Mouse (Mus musculus): Measurements from ENCODE around the gene Itga4.

The Itga4 gene

DNA sequence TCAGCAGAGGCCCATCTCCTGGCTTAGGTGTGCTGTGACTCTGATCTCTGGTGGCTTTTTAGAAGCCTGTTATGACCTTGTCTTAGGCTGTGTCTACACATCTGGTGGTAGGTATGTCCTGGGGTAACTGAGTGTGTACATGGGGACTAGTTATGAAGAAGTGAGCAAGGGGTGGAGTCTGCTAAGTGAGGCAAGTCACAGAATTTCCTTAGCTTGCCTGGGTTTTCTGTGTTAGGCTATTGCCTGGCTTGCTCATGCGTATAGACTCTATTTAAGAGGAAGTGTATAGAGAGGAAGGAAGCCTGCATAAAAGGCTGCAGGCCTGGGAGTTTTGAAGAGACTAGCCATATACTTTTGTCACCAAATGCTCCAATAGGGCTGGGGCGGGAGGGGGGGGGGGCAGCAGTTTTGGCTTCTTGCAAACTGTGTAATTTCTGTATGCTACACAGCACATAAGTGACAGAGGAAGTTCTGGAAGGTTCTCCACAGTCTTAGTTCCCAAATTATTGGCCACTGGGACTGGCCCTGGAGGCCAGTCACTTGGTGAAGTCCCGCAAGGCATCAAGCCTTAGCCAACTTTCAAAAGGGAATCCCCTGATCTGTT lies 536 bp upstream of the Itga4 start:
- Histone ChIP-seq H3K36me3 (ENCODE audit: control insufficient read depth, insufficient read depth, low read length, poor library complexity, severe bottlenecking) (peaks cover 2% of the 10 kb centered on the region; the same call in 1 of the 2 replicates), H3K27me3 (ENCODE audit: control insufficient read depth, insufficient read depth, low read length, poor library complexity, severe bottlenecking) (no peaks in the 10 kb centered on the region)
- DNase-seq (ENCODE audit: low read depth, low spot score): peak; percentile 93

- H3K27me3 ChIP-seq (ENCODE audit: control insufficient read depth, insufficient read depth, low read length, poor library complexity, severe bottlenecking): no peaks in the 10 kb centered on the region
- peaks cover 2% of the 10 kb centered on the region; the same call in 1 of the 2 replicates for H3K36me3 ChIP-seq (ENCODE audit: control insufficient read depth, insufficient read depth, low read length, poor library complexity, severe bottlenecking)
- DNase-seq (ENCODE audit: low read depth, low spot score): no peak
These were observed 744 bp downstream of the Itga4 start for GRCm38 (mm10) chr2:79256001-79256339.

- H3K27me3 ChIP-seq (ENCODE audit: control insufficient read depth, insufficient read depth, low read length, poor library complexity, severe bottlenecking): no peaks in the 10 kb centered on the region
- H3K36me3 ChIP-seq (ENCODE audit: control insufficient read depth, insufficient read depth, low read length, poor library complexity, severe bottlenecking): peaks cover 2% of the 10 kb centered on the region; the same call in 1 of the 2 replicates
- DNase-seq (ENCODE audit: low read depth, low spot score): peak; percentile 27
These were observed 1.1 kb downstream of the Itga4 start for GRCm38 (mm10) chr2:79256376-79256775.

- peaks cover 2% of the 10 kb centered on the region; the same call in 1 of the 2 replicates for H3K36me3 ChIP-seq (ENCODE audit: control insufficient read depth, insufficient read depth, low read length, poor library complexity, severe bottlenecking)
- peak; percentile 74 for DNase-seq (ENCODE audit: low read depth, low spot score)
- H3K27me3 ChIP-seq (ENCODE audit: control insufficient read depth, insufficient read depth, low read length, poor library complexity, severe bottlenecking): no peaks in the 10 kb centered on the region
These were observed 1.7 kb downstream of the Itga4 start for GRCm38 (mm10) chr2:79256880-79257279.

DNA sequence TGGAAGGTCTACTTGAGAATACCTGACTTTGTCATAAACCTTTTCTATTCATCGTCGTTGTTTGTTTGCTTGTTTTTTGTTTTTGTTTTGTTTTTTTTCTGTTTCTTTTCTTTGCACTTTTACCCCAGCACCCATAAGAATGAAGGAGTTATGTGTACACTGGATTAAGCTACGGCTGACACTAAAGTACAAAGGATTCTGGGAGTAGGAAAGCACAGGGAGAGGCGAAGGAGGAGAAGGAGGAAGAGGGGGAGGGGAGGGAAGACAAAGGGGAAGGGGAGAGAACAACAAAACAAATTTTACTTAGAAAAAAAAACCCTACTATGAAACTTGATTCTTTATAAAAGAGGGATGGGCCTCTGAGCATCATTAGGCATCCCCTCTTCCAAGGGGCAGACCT lies 2.2 kb downstream of the Itga4 start:
- DNase-seq (ENCODE audit: low read depth, low spot score): no peak
- Histone ChIP-seq H3K36me3 (ENCODE audit: control insufficient read depth, insufficient read depth, low read length, poor library complexity, severe bottlenecking) (peaks cover 2% of the 10 kb centered on the region; the same call in 1 of the 2 replicates), H3K27me3 (ENCODE audit: control insufficient read depth, insufficient read depth, low read length, poor library complexity, severe bottlenecking) (no peaks in the 10 kb centered on the region)

DNA sequence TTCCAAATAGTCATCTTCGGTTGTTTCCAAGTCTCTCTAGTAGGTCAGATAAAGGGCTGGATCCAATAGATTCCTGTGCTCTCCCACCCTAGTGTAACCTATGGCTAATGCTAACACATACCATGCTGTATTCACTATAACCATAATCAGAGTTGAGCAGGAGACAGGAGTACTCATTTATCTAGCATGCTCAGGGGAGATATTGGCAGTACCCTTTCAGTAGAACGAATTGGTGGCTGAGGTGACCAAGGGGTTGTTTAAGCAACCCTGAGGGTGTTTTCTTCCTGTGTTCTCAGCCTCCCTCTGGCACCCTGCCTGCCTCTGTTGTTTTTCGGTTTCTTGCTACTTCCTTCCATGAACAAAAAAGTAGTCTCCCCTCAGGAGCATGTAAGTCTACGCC lies 4.1 kb downstream of the Itga4 start:
- Histone ChIP-seq H3K27me3 (ENCODE audit: control insufficient read depth, insufficient read depth, low read length, poor library complexity, severe bottlenecking) (no peaks in the 10 kb centered on the region), H3K36me3 (ENCODE audit: control insufficient read depth, insufficient read depth, low read length, poor library complexity, severe bottlenecking) (peaks cover 2% of the 10 kb centered on the region; the same call in 1 of the 2 replicates)
- DNase-seq (ENCODE audit: low read depth, low spot score): peak; percentile 29

DNA sequence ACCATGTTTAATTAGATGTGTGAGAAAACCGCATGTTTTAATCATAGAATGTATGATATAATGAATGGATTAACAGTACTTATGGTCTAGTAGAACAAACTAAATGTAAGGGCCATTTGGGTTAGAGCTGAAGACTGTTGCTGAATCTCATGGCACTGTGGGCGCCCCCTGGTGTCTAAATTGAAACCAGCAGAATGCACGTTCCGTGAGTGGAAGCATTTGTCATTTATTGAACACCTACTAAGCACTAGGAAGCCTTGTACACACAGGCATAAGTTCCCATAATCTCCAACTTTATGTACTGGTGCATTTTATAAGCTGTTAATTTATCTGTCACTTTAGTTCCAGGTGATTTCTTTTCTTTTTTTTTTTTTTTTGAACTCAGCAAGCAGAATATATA lies 10.4 kb downstream of the Itga4 start:
- peak; percentile 89 for DNase-seq (ENCODE audit: low read depth, low spot score)
- Histone ChIP-seq H3K36me3 (ENCODE audit: control insufficient read depth, insufficient read depth, low read length, poor library complexity, severe bottlenecking) (peaks cover 5% of the 10 kb centered on the region), H3K27me3 (ENCODE audit: control insufficient read depth, insufficient read depth, low read length, poor library complexity, severe bottlenecking) (no peaks in the 10 kb centered on the region)

DNA sequence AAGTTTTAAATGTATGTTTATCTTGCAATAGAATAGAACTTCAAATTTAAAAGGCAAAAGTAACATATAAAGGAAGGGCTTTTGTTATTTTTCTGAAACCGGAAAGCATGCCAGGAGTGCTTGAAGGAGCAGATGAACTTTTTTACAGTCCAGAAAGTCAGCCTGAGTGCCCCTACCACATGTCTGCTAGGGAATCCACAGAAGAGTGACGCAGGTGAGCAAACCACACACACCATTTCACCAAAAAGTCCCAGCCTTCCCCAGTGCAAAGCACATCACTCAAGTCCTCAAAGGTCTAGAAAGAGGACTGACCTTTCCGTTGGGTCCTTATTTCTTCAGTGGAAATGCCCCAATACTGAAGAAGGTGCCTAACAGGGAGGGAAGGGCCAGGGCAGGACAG lies 11.3 kb downstream of the Itga4 start:
- H3K36me3 ChIP-seq (ENCODE audit: control insufficient read depth, insufficient read depth, low read length, poor library complexity, severe bottlenecking): peaks cover 7% of the 10 kb centered on the region
- no peaks in the 10 kb centered on the region for H3K27me3 ChIP-seq (ENCODE audit: control insufficient read depth, insufficient read depth, low read length, poor library complexity, severe bottlenecking)
- no peak for DNase-seq (ENCODE audit: low read depth, low spot score)

DNA sequence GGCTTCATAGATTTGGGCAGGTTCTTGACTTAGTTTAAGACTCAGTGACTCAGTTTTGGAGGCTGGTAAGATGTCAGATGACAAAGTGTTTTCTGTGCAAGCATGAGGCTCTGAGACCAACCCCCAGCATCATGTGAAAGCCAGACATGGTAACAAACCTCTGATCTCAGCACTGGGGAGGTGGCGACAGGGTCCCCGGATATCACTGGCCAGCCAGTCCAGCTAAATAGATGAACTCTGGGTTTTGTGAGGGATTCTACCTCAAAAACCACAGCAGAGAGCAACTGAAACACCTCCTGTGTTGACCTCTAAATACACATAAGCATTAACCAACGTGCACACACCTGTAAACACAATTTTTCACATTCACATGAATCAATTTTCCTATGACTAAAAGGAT lies 12.0 kb downstream of the Itga4 start:
- H3K27me3 ChIP-seq (ENCODE audit: control insufficient read depth, insufficient read depth, low read length, poor library complexity, severe bottlenecking): no peaks in the 10 kb centered on the region
- H3K36me3 ChIP-seq (ENCODE audit: control insufficient read depth, insufficient read depth, low read length, poor library complexity, severe bottlenecking): peaks cover 7% of the 10 kb centered on the region
- no peak for DNase-seq (ENCODE audit: low read depth, low spot score)

- H3K36me3 ChIP-seq (ENCODE audit: control insufficient read depth, insufficient read depth, low read length, poor library complexity, severe bottlenecking): peaks cover 7% of the 10 kb centered on the region
- DNase-seq (ENCODE audit: low read depth, low spot score): no peak
- H3K27me3 ChIP-seq (ENCODE audit: control insufficient read depth, insufficient read depth, low read length, poor library complexity, severe bottlenecking): no peaks in the 10 kb centered on the region
These were observed 13.6 kb downstream of the Itga4 start for GRCm38 (mm10) chr2:79268863-79269262.

DNA sequence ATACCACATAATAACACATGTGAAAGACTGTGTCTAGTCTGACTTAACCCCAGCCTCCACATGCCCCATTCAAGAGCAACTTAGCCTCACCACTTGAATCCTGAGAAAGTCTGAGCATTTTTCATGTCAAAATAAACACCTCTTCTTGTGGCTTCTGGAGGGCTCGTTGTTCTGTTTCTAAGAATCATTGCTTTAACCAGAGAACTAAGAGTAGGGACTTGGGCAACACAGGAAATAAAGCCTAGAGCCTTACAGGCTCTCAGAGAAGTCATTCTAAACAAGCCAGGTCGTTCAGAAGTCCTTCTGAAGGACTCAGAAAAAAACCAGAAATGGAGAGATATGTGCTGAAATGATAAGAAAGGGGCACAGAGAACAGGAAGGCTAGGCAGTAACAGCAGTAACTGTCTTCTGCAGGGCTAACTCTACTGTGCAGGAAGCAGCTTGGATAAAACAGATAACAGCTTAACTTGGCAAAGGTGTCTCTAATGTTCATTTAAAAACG lies 14.9 kb downstream of the Itga4 start:
- DNase-seq (ENCODE audit: low read depth, low spot score): no peak
- Histone ChIP-seq H3K36me3 (ENCODE audit: control insufficient read depth, insufficient read depth, low read length, poor library complexity, severe bottlenecking) (peaks cover 7% of the 10 kb centered on the region), H3K27me3 (ENCODE audit: control insufficient read depth, insufficient read depth, low read length, poor library complexity, severe bottlenecking) (no peaks in the 10 kb centered on the region)

DNA sequence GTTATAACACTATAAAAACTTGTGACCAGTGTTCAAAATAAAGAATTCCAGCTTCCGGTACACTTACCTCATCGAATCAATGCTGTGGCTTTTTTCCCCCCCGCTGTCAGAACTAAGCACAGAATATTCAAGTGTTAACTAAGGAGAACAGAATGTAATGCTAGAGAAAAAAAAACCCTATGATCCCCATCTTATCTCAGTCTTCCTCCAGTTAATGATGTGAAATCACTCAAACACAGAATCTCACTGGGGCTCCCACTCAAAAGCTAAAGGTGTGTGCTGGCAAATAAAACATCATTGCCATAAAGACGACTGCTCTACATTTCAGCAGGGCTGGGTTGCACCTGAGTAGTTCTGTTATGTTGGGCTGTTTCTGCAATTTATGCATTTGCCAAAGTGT lies 16.6 kb downstream of the Itga4 start:
- Histone ChIP-seq H3K27me3 (ENCODE audit: control insufficient read depth, insufficient read depth, low read length, poor library complexity, severe bottlenecking) (no peaks in the 10 kb centered on the region), H3K36me3 (ENCODE audit: control insufficient read depth, insufficient read depth, low read length, poor library complexity, severe bottlenecking) (peaks cover 11% of the 10 kb centered on the region)
- no peak for DNase-seq (ENCODE audit: low read depth, low spot score)

DNA sequence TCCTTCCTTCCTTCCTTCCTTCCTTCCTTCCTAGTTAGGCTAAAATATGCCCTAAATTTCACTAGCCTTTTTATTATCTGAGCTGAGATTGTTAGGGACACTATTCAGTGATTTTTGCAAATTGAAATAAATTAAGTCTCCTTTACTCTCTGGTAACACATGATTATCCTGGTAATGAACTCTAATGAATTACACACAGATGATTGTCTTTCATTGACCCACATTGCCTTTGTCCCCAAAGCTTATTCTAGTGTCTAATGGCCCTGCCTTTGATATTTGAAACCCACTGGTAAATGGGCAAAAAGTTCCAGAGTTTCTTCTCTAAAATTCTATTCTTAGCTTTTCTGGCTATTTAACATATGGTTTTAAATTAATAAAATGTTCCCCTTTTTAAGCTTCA lies 23.4 kb downstream of the Itga4 start:
- no peak for DNase-seq (ENCODE audit: low read depth, low spot score)
- peaks cover 15% of the 10 kb centered on the region; the same call in 1 of the 2 replicates for H3K36me3 ChIP-seq (ENCODE audit: control insufficient read depth, insufficient read depth, low read length, poor library complexity, severe bottlenecking)
- no peaks in the 10 kb centered on the region for H3K27me3 ChIP-seq (ENCODE audit: control insufficient read depth, insufficient read depth, low read length, poor library complexity, severe bottlenecking)

DNA sequence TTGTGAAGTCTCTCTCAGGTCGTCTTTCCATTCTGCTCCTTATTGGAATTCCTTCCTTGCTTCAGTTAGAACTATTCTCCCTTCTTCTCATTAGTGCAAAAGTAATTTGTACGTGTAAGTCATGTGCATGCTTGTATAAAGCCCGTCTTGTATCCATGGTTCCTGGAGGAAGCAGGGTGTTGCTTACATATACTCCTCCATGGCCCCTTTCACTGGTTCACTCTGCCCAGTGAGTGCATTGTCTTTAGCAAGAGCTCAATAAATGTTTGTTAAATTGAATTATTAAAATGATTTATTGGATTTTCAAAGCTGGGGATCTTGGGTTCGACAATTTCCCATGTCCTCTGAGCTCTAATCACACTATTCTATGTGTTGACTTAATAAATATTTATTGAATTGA lies 29.0 kb downstream of the Itga4 start:
- H3K27me3 ChIP-seq (ENCODE audit: control insufficient read depth, insufficient read depth, low read length, poor library complexity, severe bottlenecking): no peaks in the 10 kb centered on the region
- DNase-seq (ENCODE audit: low read depth, low spot score): no peak
- H3K36me3 ChIP-seq (ENCODE audit: control insufficient read depth, insufficient read depth, low read length, poor library complexity, severe bottlenecking): peaks cover 23% of the 10 kb centered on the region

DNA sequence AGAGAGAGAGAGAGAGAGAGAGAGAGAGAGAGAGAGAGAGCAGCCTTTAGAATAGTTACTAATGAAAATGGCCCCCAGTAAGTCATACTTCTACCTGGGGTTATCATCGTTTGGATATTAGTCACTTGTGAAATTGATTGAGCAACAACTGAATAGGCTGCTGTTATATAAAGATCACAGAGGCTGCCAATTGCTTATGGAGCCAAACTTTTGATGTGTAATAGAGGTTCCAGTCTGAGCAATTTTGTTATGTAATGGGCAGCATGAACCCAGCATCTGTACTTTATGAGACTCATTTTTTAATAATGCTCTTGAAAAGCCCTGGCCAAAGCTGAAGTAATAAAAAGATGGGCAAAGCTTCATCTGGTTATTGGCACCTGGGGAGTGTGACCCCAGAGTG lies 34.9 kb downstream of the Itga4 start:
- no peak for DNase-seq (ENCODE audit: low read depth, low spot score)

DNA sequence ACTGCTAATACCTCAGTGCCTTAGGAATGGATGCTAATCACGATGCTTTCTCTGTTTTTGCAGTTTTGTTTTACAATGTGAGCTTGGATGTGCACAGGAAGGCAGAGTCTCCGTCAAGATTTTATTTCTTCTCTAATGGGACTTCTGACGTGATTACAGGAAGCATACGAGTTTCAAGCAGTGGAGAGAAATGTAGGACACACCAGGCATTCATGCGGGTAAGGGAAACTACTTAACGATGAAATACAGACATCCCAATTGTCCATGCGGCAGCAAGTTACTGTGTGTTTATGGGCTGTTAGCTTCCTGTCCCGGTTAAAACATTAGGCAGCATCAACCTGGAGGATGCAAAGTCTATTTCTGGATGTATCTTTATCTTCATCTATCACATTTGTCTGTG lies 36.7 kb downstream of the Itga4 start:
- H3K36me3 ChIP-seq (ENCODE audit: control insufficient read depth, insufficient read depth, low read length, poor library complexity, severe bottlenecking): peaks cover 35% of the 10 kb centered on the region
- no peak for DNase-seq (ENCODE audit: low read depth, low spot score)
- no peaks in the 10 kb centered on the region for H3K27me3 ChIP-seq (ENCODE audit: control insufficient read depth, insufficient read depth, low read length, poor library complexity, severe bottlenecking)

More for the DNA sequence above, 34.9 kb downstream of the Itga4 start:
- H3K36me3 ChIP-seq (ENCODE audit: control insufficient read depth, insufficient read depth, low read length, poor library complexity, severe bottlenecking): peaks cover 37% of the 10 kb centered on the region
- H3K27me3 ChIP-seq (ENCODE audit: control insufficient read depth, insufficient read depth, low read length, poor library complexity, severe bottlenecking): no peaks in the 10 kb centered on the region

Measured in splenic B cell, adult 2 months (primary cell).